Mouse (Mus musculus) limb, embryonic 14.5 days (tissue): ENCODE measurements around the gene Wwox. TPM values are rescaled to one million over a fixed set of nuclear protein-coding genes. Genes with fewer than 3 reads are reported as not detected.

Experiments used
- ATAC-seq: fragments of 200-750 bp; cut with Nextera tagmentation; 2 replicates; pipeline ENCODE4 v1.8.0; 2017; ENCODE audit warnings: low read depth, moderate number of reproducible peaks, moderate TSS enrichment; ENCODE audit not compliant: low FRiP score
- DNase-seq: peaks from one replicate; pipeline ENCODE4 v3.0.0-alpha.2; 2015; ENCODE audit warnings: low spot score
- H3K27ac ChIP-seq: fragments of 300-500 bp; sonication (generic); replicated peaks from 2 replicates; pipeline ENCODE4 v1.5.1; 2014; ENCODE audit warnings: low read depth, mild to moderate bottlenecking, low read length, moderate library complexity, mixed read lengths
- H3K27me3 ChIP-seq: fragments of 300-500 bp; sonication (generic); 2 replicates; pipeline ENCODE4 v1.6.1; 2014; ENCODE audit warnings: low read length, mixed read lengths; ENCODE audit not compliant: control insufficient read depth, insufficient read depth
- H3K36me3 ChIP-seq: fragments of 300-500 bp; sonication (generic); 2 replicates; pipeline ENCODE4 v1.6.1; 2014; ENCODE audit warnings: mild to moderate bottlenecking, low read length, moderate library complexity, mixed read lengths; ENCODE audit not compliant: control insufficient read depth, insufficient read depth
- H3K4me1 ChIP-seq: fragments of 300-500 bp; sonication (generic); 2 replicates; pipeline ENCODE4 v1.6.1; 2014; ENCODE audit warnings: antibody characterized with exemption, low read length, mixed read lengths; ENCODE audit not compliant: control insufficient read depth, insufficient read depth
- H3K4me2 ChIP-seq: fragments of 300-500 bp; sonication (generic); replicated peaks from 2 replicates; pipeline ENCODE4 v1.6.1; 2014; ENCODE audit warnings: low read depth, mild to moderate bottlenecking, low read length, moderate library complexity; ENCODE audit not compliant: severe bottlenecking
- H3K4me3 ChIP-seq: fragments of 300-500 bp; sonication (generic); replicated peaks from 2 replicates; pipeline ENCODE4 v1.5.1; 2014; ENCODE audit warnings: low read length
- H3K9ac ChIP-seq: fragments of 300-500 bp; sonication (generic); 2 replicates; pipeline ENCODE4 v1.6.1; 2014; ENCODE audit warnings: mild to moderate bottlenecking, low read depth, low read length, moderate library complexity; ENCODE audit not compliant: severe bottlenecking
- H3K9me3 ChIP-seq: fragments of 300-500 bp; sonication (generic); 2 replicates; pipeline ENCODE4 v1.6.1; 2016; ENCODE audit warnings: low read length; ENCODE audit not compliant: control insufficient read depth
- POLR2A ChIP-seq: fragments of 200-500 bp; IDR thresholded peaks from 2 replicates; pipeline ENCODE4 v1.8.0; 2012; ENCODE audit warnings: inconsistent platforms, mild to moderate bottlenecking, moderate library complexity, borderline replicate concordance; ENCODE audit not compliant: insufficient read depth, insufficient read length; ENCODE audit errors: extremely low read depth
- WGBS: fragments of 180-500 bp; shearing (Covaris S2); extraction: QIAGEN DNeasy Blood & Tissue Kit; methylation state at CpG from one replicate; pipeline ENCODE4 v1.1.7; 2014; 5-methylcytosine and 5-hydroxymethylcytosine counted together
- polyA plus RNA-seq, 2 experiments: library from polyadenylated mRNA; depleted of rRNA in 1 of 2; stranded (reverse) in 1 of 2; unstranded in 1 of 2; fragments of >200 nt; fragmentation: Nextera tagmentation in 1 of 2; extraction: Ambion mirVana in 1 of 2; gene quantifications; 2 replicates each; pipeline versions ENCODE4 v1.2.1 to v1.2.3; 2012 to 2014

The Wwox gene
- polyA plus RNA-seq, 2 experiments = 8.6 to 9.4 TPM

- no peak for DNase-seq
- Histone ChIP-seq H3K4me3 (no peak overlapping the region), H3K9ac (no peak overlapping the region), H3K36me3 (no peaks in the 10 kb centered on the region), H3K27me3 (no peaks in the 10 kb centered on the region), H3K4me2 (no peak overlapping the region), H3K4me1 (peaks cover 22% of the 10 kb centered on the region), H3K9me3 (no peaks in the 10 kb centered on the region), H3K27ac (no peak overlapping the region)
- 81% methylated on average over 8 of the region's 8 CpGs for WGBS
- no peak for TF ChIP-seq POLR2A
- ATAC-seq = no peak
Observed at GRCm38 (mm10) chr8:114880475-114881135, 441.1 kb downstream of the Wwox start.

- DNase-seq (peak; percentile 38), ATAC-seq (peak; percentile 44; the same call in 1 of the 2 replicates)
- no peak overlapping the region for H3K4me3 ChIP-seq
- no peak for TF ChIP-seq POLR2A
- WGBS = 33% methylated on average over 5 of the region's 5 CpGs
- peaks cover 11% of the 10 kb centered on the region for H3K4me1 ChIP-seq
- no peak overlapping the region for H3K27ac ChIP-seq
- H3K36me3 ChIP-seq = no peaks in the 10 kb centered on the region
- H3K9ac ChIP-seq = no peak overlapping the region
- no peaks in the 10 kb centered on the region for H3K27me3 ChIP-seq
- no peaks in the 10 kb centered on the region for H3K9me3 ChIP-seq
- no peak overlapping the region for H3K4me2 ChIP-seq
Observed at GRCm38 (mm10) chr8:114881891-114882401, 442.5 kb downstream of the Wwox start.

GRCm38 (mm10) chr8:114882504-114882903 is 443.0 kb downstream of the Wwox start:
- no peak overlapping the region for H3K27ac ChIP-seq
- ATAC-seq (no peak), DNase-seq (no peak)
- H3K4me1 ChIP-seq = peaks cover 7% of the 10 kb centered on the region; the same call in 1 of the 2 replicates
- TF ChIP-seq POLR2A = no peak
- no peak overlapping the region for H3K4me3 ChIP-seq
- H3K9me3 ChIP-seq = no peaks in the 10 kb centered on the region
- H3K9ac ChIP-seq = no peak overlapping the region
- H3K36me3 ChIP-seq = no peaks in the 10 kb centered on the region
- WGBS = 20% methylated on average over 4 of the region's 4 CpGs
- no peaks in the 10 kb centered on the region for H3K27me3 ChIP-seq
- no peak overlapping the region for H3K4me2 ChIP-seq

- WGBS = 77% methylated on average over 11 of the region's 11 CpGs
Observed at GRCm38 (mm10) chr8:114882936-114883606, 443.6 kb downstream of the Wwox start.

GRCm38 (mm10) chr8:114883967-114884366 is 444.5 kb downstream of the Wwox start:
- Histone ChIP-seq H3K9ac (no peak overlapping the region), H3K9me3 (no peaks in the 10 kb centered on the region), H3K27ac (no peak overlapping the region), H3K27me3 (no peaks in the 10 kb centered on the region), H3K4me3 (no peak overlapping the region), H3K36me3 (no peaks in the 10 kb centered on the region), H3K4me1 (peaks cover 7% of the 10 kb centered on the region; the same call in 1 of the 2 replicates), H3K4me2 (no peak overlapping the region)
- 78% methylated on average over 9 of the region's 9 CpGs for WGBS
- DNase-seq (no peak), ATAC-seq (no peak)
- no peak for TF ChIP-seq POLR2A

More at GRCm38 (mm10) chr8:114882936-114883606, 443.6 kb downstream of the Wwox start:
- no peak for TF ChIP-seq POLR2A
- no peaks in the 10 kb centered on the region for H3K9me3 ChIP-seq
- H3K9ac ChIP-seq = no peak overlapping the region
- ATAC-seq (no peak), DNase-seq (no peak)
- H3K27me3 ChIP-seq = no peaks in the 10 kb centered on the region
- no peak overlapping the region for H3K4me2 ChIP-seq
- H3K4me3 ChIP-seq = no peak overlapping the region
- H3K36me3 ChIP-seq = no peaks in the 10 kb centered on the region
- no peak overlapping the region for H3K27ac ChIP-seq
- H3K4me1 ChIP-seq = peaks cover 7% of the 10 kb centered on the region; the same call in 1 of the 2 replicates
